Mouse (Mus musculus) adrenal gland, postnatal 4 days (tissue): ENCODE data around the gene Zbtb7b. TPM values are rescaled to one million over a fixed set of nuclear protein-coding genes. Genes with fewer than 3 reads are reported as not detected.

ENCODE experiments used
- DNase-seq, 2 experiments: peaks; one replicate each; pipeline ENCODE4 v3.0.0; 2021 to 2022; ENCODE audit warnings: low spot score in 2 of 2, mixed read lengths in 2 of 2
- total RNA-seq, 2 experiments: library from RNA; stranded (reverse); gene quantifications; 2 replicates each; pipeline ENCODE4 v1.2.3; 2021

Gene Zbtb7b
- total RNA-seq, 2 experiments from 2014 or later: 41.8 to 47.2 TPM

GRCm38 (mm10) chr3:89390699-89391662 is 3.6 kb downstream of the Zbtb7b start:
- DNase-seq: no peak

DNA sequence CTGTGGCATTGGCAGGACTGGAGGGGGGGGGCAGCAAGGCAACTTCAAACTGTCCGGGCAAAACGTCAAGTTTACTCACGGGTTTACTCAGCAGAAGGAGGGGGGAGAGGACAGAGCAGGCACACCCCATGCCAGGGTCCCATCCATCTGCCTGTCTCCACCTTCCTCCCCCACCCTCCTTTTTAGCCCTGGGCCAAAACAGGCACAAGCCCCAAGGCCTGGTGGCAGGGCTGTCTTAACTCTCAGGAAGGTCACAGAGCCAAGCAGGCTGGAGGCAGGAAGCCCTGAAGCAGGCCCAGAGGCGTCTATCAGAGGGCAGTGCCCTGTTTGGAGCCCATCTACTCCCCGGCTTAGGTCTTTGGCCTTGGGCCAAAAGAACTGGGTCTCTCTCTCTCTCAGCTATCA is 4.5 kb downstream of the Zbtb7b start:
- peak in 1 of 2 experiments; percentile 54 for DNase-seq

- DNase-seq: no peak
These were observed 5.5 kb downstream of the Zbtb7b start for GRCm38 (mm10) chr3:89388901-89389740.

DNA sequence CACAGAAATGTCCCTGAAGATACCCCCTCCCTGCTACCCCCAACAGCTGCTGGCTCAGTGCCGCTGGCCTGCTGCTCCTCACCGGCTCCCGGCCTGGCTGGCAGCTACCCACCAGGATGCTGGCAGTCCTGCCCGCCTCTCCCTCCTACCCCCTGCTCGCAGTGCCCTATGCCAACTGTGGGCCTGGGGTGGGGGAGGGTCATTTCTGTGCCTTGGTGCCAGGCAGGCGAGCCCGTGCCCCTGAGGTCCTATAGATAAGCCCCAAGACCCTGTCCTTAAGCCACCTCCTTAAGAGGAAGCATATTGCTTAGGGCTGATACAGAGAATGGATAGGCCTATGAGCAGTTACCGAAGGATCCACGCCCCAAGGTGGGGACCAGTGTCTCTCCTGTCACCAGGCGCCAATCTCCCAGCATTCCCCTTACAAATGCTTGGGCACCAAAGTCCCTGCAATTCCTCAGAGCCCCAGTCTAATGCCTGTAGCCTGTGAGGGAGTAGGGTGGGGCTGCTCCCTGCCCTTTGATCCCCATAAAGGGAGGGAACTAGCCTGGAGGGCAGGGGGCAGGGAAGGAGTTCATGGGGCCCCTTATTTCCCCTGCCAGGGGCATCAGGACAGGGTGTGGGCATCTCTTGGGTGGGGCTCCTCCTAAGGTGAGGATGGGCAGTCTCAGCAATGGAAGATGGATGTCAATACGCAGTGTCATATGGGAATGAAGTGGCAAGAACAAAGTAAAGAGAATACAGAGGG is 6.3 kb downstream of the Zbtb7b start:
- no peak for DNase-seq

- no peak for DNase-seq
These were observed 6.9 kb downstream of the Zbtb7b start for GRCm38 (mm10) chr3:89387632-89388031.

DNA sequence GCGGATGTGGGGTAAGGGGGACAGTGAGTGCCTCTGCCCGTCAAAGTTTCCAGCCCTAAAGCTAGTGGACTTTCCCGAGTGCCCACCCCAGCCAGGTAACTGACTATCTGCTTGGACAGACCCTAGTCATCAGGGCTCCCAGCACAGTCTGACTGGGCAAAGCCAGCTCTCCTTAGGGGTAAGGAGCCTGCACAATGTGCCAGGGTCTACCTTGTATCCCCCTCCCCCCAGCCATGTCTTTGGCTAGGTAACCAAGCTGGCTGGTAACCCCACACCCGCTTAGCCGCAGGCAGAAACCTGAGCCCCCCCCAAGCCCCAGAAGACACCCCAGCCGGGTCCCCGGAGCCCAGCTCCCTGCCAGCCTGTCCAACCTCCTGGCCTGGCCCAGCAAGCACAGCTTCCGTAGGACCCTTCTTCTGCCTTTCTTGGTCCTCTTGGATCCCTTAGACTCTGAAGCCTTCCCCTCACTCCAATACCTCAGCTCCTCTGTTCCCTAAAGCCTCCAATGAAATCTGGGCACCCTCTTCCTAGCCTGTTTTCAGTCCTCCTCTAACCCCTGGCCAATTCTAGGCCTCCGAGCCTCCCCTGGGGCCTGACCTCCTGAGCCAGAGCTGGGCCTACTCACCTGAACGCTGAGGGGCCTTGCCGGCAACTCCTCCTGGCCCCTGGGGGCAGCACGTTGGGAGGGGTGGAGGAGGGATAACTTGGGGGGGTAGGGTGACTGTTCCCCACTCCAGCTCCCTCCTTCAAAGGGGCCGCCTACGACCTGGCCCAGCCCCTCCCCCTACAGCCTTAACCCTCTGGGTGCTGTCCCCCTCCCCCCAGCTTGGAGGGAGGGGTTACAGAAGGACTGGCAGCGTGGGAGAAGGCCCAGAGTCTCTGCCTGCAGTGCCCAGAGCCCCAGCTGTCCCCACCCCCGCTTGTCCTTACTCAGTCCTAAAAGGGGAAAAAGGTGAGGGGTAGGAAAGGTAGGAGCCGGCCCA is 7.8 kb downstream of the Zbtb7b start:
- DNase-seq: no peak

GRCm38 (mm10) chr3:89385451-89385850 is 9.1 kb downstream of the Zbtb7b start:
- no peak for DNase-seq

GRCm38 (mm10) chr3:89384331-89385076 is 10.1 kb downstream of the Zbtb7b start:
- no peak for DNase-seq

DNA sequence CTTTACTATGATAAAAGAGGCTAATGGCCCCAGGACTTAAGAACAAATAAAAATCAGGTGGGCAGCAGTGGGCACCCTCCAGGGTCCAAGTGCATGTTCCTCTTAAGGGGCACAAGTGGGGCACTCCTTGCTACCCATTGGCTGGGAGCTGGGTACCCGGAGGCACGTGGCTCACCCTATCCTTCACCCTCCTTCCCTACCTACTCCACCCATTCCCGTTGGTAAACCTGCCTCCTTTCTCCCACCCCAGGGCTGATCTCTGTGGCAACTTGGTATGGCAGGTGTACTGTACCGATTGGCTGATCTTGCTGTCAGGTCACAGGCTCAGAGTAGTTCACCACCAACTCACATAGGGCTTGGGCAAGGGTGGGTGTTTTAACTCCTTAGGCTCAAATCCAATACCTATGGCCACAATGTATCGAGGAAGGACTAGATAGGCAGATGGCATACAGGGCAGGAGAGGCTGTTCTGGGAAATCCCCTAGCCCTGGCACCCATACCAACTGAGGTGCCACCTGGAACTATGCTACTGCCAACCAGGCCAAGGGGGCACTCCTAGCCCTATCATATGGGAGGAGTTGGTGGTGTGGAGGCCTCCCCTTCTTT is 10.8 kb downstream of the Zbtb7b start:
- no peak for DNase-seq

GRCm38 (mm10) chr3:89382950-89383349 is 11.6 kb downstream of the Zbtb7b start:
- DNase-seq: no peak

- no peak for DNase-seq
These were observed 12.3 kb downstream of the Zbtb7b start for GRCm38 (mm10) chr3:89382033-89382882.

- DNase-seq: no peak
These were observed 13.3 kb downstream of the Zbtb7b start for GRCm38 (mm10) chr3:89381233-89381632.

DNA sequence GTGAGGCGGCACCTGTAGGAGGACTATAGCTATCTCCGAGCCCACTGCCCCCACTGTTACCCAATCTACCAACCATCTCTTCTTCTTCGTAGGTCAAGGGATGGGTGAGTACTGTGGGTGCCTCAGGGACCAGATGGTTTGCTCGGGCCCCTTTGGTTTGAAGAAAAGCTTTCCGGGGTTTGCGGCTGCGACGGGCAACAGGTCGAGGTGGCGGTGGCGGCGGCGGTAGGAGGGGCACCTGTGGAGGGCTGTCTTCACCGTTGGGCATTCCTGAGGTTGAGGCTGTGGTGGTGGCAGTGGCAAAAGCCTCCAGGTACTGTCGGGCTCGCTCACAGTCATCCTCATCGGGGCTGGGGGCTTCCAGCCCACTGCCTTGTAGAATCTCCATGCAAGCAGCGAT is 13.9 kb downstream of the Zbtb7b start:
- no peak for DNase-seq

GRCm38 (mm10) chr3:89380291-89380690 is 14.3 kb downstream of the Zbtb7b start:
- DNase-seq: no peak

DNA sequence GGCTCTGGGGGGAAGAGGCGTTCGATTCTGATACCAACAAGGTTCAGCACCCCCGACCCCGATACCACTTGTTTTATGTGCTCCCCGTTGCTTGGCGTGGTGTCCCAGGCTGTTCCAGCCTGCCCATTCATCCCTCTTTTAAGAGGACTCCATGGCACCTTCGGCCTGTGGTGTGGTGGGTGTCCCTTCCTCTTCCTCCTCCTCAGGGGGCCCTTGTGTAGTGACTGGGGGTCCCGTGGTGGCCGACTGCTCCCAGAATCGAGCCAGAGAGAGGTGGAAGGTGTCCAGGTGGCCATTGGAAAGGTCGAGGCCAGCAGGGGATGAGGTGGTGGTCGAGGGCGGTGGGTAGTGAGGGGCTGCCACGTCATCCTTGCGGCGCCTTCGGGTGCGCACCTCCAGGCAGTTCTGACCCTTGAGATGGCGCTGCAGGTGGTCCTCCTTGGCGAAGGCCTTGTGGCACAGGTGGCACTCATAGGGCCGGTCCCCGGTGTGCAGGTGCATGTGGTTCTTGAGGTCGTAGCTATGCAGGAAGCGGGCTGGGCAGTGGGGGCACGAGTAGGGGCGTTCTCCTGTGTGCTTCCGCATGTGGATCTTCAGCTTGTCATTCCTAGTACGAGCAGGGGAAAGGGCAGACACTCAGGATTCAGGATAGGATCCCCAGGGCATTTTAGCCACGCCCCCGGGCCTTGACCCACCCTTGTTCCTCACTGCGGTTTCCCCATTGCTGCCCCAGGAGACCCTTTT is 15.0 kb downstream of the Zbtb7b start:
- no peak for DNase-seq

- peak; percentile 48 to 69 for DNase-seq
These were observed 16.0 kb downstream of the Zbtb7b start for GRCm38 (mm10) chr3:89378394-89379067.

GRCm38 (mm10) chr3:89377831-89378230 is 16.7 kb downstream of the Zbtb7b start:
- no peak for DNase-seq
